Mouse (Mus musculus) thymus, adult 2 months (tissue): Measurements from ENCODE around the gene Iqcg. TPM values are rescaled to one million over a fixed set of nuclear protein-coding genes. Genes with fewer than 3 reads are reported as not detected.

Source experiments
- DNase-seq: peaks from one replicate; pipeline ENCODE4 v3.0.0; 2021
- H3K27ac ChIP-seq: fragments of 200-500 bp; 2 replicates; pipeline ENCODE4 v1.5.1; 2012; ENCODE audit warnings: low read length, control low read depth; ENCODE audit not compliant: control insufficient read depth, insufficient read depth
- H3K27me3 ChIP-seq: fragments of 200-500 bp; 2 replicates; pipeline ENCODE4 v1.6.1; 2012; ENCODE audit warnings: mild to moderate bottlenecking, low read length, moderate library complexity, mixed read lengths; ENCODE audit not compliant: control insufficient read depth, insufficient read depth
- H3K36me3 ChIP-seq: fragments of 200-500 bp; 2 replicates; pipeline ENCODE4 v1.6.1; 2012; ENCODE audit warnings: mild to moderate bottlenecking, low read length, moderate library complexity; ENCODE audit not compliant: control insufficient read depth, insufficient read depth
- H3K4me1 ChIP-seq: fragments of 200-500 bp; replicated peaks from 2 replicates; pipeline ENCODE4 v1.6.1; 2012; ENCODE audit warnings: low read length; ENCODE audit not compliant: control insufficient read depth, insufficient read depth
- H3K4me3 ChIP-seq: fragments of 200-500 bp; 2 replicates; pipeline ENCODE4 v1.5.1; 2012; ENCODE audit warnings: mild to moderate bottlenecking, low read length, control low read depth, moderate library complexity; ENCODE audit not compliant: control insufficient read depth, insufficient read depth
- CTCF ChIP-seq: fragments of 200-500 bp; IDR thresholded peaks from 2 replicates; pipeline ENCODE4 v1.5.1; 2012; ENCODE audit warnings: mild to moderate bottlenecking, control low read depth, low read length, moderate library complexity, borderline replicate concordance; ENCODE audit not compliant: control insufficient read depth, poor library complexity, insufficient read depth; ENCODE audit errors: extremely low read depth
- POLR2A ChIP-seq: fragments of 200-500 bp; IDR thresholded peaks from 2 replicates; pipeline ENCODE4 v1.6.1; 2012; ENCODE audit warnings: mild to moderate bottlenecking, low read length, control low read depth, moderate library complexity; ENCODE audit not compliant: control insufficient read depth, poor library complexity, insufficient read depth; ENCODE audit errors: extremely low read depth
- WGBS: fragments of 180-500 bp; shearing (Covaris S2); methylation state at CpG from one replicate; pipeline ENCODE4 v1.1.7; 2018; 5-methylcytosine and 5-hydroxymethylcytosine counted together
- polyA plus RNA-seq: library from polyadenylated mRNA; depleted of rRNA; stranded (reverse); fragments of >200 nt; gene quantifications from 2 replicates; pipeline ENCODE4 v1.2.3, GENCODE M21; 2012

Iqcg gene
- polyA plus RNA-seq, 1 experiment: 0.12 TPM

DNA sequence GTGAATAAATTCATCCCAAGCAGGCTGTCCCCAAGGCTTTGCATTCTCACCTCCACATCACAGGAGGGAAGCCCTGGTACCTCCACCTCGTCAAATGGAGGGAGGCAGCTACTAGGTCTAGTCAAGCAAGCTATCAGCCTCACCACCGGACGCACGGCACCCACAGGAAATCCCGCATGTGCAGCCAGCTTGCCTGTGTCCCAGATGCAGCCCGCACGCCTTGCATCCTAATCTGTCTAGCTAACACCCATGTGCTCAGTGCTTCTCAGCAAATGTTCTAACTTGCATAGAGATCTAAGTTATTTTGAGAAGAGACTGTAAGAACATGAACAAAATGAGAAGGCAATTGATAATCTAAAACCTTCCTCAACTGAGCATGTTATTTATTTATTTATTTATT lies 29.7 kb downstream of the Iqcg start:
- H3K27me3 ChIP-seq: no peaks in the 10 kb centered on the region
- H3K27ac ChIP-seq: no peak overlapping the region
- H3K4me1 ChIP-seq: peaks cover 7% of the 10 kb centered on the region
- WGBS: 48% methylated on average over 7 of the region's 7 CpGs
- H3K36me3 ChIP-seq: no peaks in the 10 kb centered on the region
- no peak for TF ChIP-seq POLR2A
- TF ChIP-seq CTCF: no peak
- no peak for DNase-seq
- H3K4me3 ChIP-seq: no peak overlapping the region

DNA sequence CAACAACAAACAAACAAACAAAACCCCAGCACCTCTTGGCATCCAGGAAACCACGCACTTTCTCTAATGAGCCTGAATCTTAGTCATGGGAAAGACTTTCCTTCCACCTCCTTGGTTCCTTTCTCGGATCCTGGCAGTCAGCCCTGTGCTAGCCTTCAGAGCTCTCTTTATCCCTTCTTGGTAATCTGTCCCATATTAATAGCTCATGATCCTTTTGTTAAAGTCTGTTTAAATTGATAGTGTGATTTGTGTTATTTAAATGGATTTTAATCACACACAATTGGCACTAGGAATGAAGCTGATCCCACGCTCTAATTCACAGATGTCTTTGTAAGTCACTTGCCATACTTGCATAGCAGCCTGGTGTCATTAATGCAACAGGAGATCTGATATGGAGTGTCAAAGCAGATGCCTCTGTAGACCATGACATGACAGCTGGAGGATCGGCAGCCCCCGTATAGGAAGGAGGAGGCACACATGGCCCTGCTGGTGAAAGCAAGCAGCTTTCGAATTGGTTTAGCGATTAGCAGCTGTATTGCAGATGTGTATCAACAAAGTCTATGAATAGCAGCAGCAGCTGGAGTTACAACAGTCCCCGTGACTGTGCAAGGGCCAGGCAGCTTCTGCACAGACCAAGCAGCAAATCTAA lies 31.4 kb downstream of the Iqcg start:
- H3K27me3 ChIP-seq: no peaks in the 10 kb centered on the region
- H3K36me3 ChIP-seq: no peaks in the 10 kb centered on the region
- DNase-seq: no peak
- peaks cover 7% of the 10 kb centered on the region for H3K4me1 ChIP-seq
- WGBS: 63% methylated on average over 8 of the region's 8 CpGs
- H3K27ac ChIP-seq: no peak overlapping the region
- no peak overlapping the region for H3K4me3 ChIP-seq
- TF ChIP-seq POLR2A: no peak
- no peak for TF ChIP-seq CTCF

- H3K27me3 ChIP-seq: no peaks in the 10 kb centered on the region
- DNase-seq: peak; percentile 85
- H3K36me3 ChIP-seq: no peaks in the 10 kb centered on the region
- WGBS: 3% methylated on average over 4 of the region's 4 CpGs
- no peak overlapping the region for H3K27ac ChIP-seq
- H3K4me3 ChIP-seq: no peak overlapping the region
- H3K4me1 ChIP-seq: peaks cover 7% of the 10 kb centered on the region
- TF ChIP-seq POLR2A (no peak), CTCF (peak; percentile 82; the same call in 1 of the 2 replicates)
Observed at GRCm38 (mm10) chr16:33023750-33024149, 32.3 kb downstream of the Iqcg start.

DNA sequence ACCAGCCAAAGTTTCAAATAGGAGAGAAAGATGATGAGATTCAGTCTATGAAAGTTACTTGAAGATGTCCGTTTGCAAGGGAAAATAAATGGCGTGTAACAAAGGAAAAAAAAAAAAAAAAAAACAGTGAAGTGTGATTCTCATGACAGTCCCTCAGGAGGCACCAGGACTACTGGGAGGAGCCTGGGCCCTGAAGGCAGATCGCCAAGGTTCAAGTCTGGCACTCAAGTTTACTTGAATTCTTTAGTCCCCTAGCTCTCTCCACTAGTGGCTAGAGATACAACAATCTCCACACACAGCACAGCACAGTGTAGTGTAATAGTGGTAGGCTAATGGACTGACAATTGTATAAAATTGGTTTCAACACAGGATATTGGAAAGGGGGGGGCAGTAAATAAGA lies 34.6 kb downstream of the Iqcg start:
- no peak for DNase-seq
- 83% methylated on average over 3 of the region's 3 CpGs for WGBS
- TF ChIP-seq CTCF (no peak), POLR2A (no peak)
- Histone ChIP-seq H3K27me3 (no peaks in the 10 kb centered on the region), H3K27ac (no peak overlapping the region), H3K4me3 (no peak overlapping the region), H3K4me1 (peaks cover 12% of the 10 kb centered on the region), H3K36me3 (no peaks in the 10 kb centered on the region)

GRCm38 (mm10) chr16:33019117-33019770 lies 36.8 kb downstream of the Iqcg start:
- no peak for TF ChIP-seq CTCF
- no peak for TF ChIP-seq POLR2A
- no peak for DNase-seq
- H3K27me3 ChIP-seq: no peaks in the 10 kb centered on the region
- 95% methylated on average over 21 of the region's 21 CpGs for WGBS
- H3K27ac ChIP-seq: no peak overlapping the region
- peaks cover 2% of the 10 kb centered on the region; the same call in 1 of the 2 replicates for H3K36me3 ChIP-seq
- H3K4me1 ChIP-seq: peaks cover 6% of the 10 kb centered on the region
- no peak overlapping the region for H3K4me3 ChIP-seq

DNA sequence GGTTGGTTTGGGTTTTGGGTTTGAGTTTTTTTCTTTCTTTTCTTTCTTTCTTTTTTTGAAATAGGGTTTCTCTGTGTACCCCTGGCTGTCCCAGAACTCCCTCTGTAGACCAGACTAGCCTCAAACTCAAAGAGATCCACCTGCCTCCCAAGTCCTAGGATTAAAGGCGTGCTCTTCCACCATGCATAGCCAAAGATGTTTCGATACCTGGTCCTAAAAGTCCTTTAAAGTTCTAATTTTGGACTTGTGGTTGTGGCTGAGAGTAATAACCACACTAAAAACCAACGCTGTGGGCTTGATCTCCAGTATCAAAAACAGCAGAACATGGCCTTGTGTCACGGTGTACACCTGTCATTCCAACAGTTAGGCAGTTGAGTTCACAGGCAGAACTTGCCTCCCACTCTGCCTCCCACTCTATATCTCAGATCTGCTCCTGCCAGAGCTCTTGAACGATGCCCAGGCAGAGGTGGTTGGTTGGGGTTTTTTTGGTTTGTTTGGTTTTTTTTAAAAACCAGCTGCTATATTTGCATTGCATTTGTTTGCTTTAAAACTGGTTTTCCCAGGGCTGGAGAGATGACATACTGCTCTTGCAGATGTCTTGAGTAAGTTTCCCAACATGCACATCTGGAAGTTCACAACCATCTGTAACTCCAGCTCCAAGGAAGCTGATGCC lies 38.2 kb downstream of the Iqcg start:
- DNase-seq: no peak
- Histone ChIP-seq H3K4me3 (no peak overlapping the region), H3K4me1 (peaks cover 6% of the 10 kb centered on the region), H3K27me3 (no peaks in the 10 kb centered on the region), H3K36me3 (peaks cover 16% of the 10 kb centered on the region), H3K27ac (no peak overlapping the region)
- TF ChIP-seq CTCF (no peak), POLR2A (no peak)
- 7% methylated on average over 5 of the region's 5 CpGs for WGBS
